Mouse (Mus musculus): Measurements from ENCODE around the gene Hpse2. TPM values are rescaled to one million over a fixed set of nuclear protein-coding genes. Genes with fewer than 3 reads are reported as not detected.

The Hpse2 gene
- polyA plus RNA-seq, 1 experiment from 2014 or later: 0.69 TPM

DNA sequence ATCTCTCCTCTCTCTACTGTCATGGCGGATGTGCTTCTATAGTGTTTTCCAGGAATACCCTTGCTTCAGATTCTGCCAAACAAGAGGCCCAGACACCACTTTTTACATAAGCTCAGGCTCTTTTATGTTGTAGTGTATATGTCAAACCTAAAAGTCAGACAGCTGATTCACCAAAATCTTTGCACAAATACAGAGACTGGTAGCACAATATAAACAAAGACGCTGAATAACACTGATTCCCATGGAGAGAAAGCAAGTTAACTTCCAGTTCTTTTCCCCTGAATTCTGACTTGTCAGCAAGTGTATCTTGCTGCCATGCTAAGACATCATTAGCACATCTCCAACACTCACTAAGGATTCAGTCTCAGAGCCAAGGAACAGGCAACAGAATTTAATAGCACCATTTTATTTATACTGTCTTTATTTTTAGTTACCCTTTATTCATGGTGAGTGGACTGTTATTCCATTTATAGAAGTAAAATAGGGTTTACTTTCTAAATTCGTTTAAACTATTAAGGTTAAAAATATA, 212.7 kb downstream of the Hpse2 start:
- 88% methylated on average over 3 of the region's 3 CpGs for WGBS
- Histone ChIP-seq H3K4me3 (ENCODE audit: low read length) (no peak overlapping the region), H3K4me1 (ENCODE audit: insufficient read depth, low read length) (peaks cover 7% of the 10 kb centered on the region; the same call in 1 of the 2 replicates), H3K9ac (replicated peaks; ENCODE audit: low read length) (no peak overlapping the region), H3K27ac (ENCODE audit: low read length) (peak overlapping the region; percentile 53; the same call in 1 of the 2 replicates), H3K4me2 (replicated peaks; ENCODE audit: low read depth, low read length) (no peak overlapping the region), H3K9me3 (ENCODE audit: low read length) (no peaks in the 10 kb centered on the region), H3K27me3 (ENCODE audit: insufficient read depth, low read length) (no peaks in the 10 kb centered on the region), H3K36me3 (ENCODE audit: insufficient read depth, low read length) (no peaks in the 10 kb centered on the region)
- no peak for ATAC-seq (ENCODE audit: low FRiP score, low TSS enrichment)

GRCm38 (mm10) chr19:43174812-43175211, 213.3 kb downstream of the Hpse2 start:
- WGBS: 69% methylated on average over 2 of the region's 2 CpGs
- no peak for ATAC-seq (ENCODE audit: low FRiP score, low TSS enrichment)

GRCm38 (mm10) chr19:43156085-43156484, 232.1 kb downstream of the Hpse2 start:
- H3K4me1 ChIP-seq (ENCODE audit: insufficient read depth, low read length): no peaks in the 10 kb centered on the region
- no peaks in the 10 kb centered on the region for H3K9me3 ChIP-seq (ENCODE audit: low read length)
- H3K4me2 ChIP-seq (replicated peaks; ENCODE audit: low read depth, low read length): no peak overlapping the region
- no peaks in the 10 kb centered on the region for H3K36me3 ChIP-seq (ENCODE audit: insufficient read depth, low read length)
- no peak overlapping the region for H3K9ac ChIP-seq (replicated peaks; ENCODE audit: low read length)
- 41% methylated on average over 8 of the region's 8 CpGs for WGBS
- no peak overlapping the region for H3K27ac ChIP-seq (ENCODE audit: low read length)
- no peak overlapping the region for H3K4me3 ChIP-seq (ENCODE audit: low read length)
- ATAC-seq (ENCODE audit: low FRiP score, low TSS enrichment): no peak
- no peaks in the 10 kb centered on the region for H3K27me3 ChIP-seq (ENCODE audit: insufficient read depth, low read length)

More at GRCm38 (mm10) chr19:43174812-43175211, 213.3 kb downstream of the Hpse2 start:
- H3K36me3 ChIP-seq (ENCODE audit: insufficient read depth, low read length): no peaks in the 10 kb centered on the region
- H3K4me2 ChIP-seq (replicated peaks; ENCODE audit: low read depth, low read length): no peak overlapping the region
- no peak overlapping the region for H3K4me3 ChIP-seq (ENCODE audit: low read length)
- H3K9me3 ChIP-seq (ENCODE audit: low read length): no peaks in the 10 kb centered on the region
- no peak overlapping the region for H3K9ac ChIP-seq (replicated peaks; ENCODE audit: low read length)
- H3K4me1 ChIP-seq (ENCODE audit: insufficient read depth, low read length): peaks cover 6% of the 10 kb centered on the region; the same call in 1 of the 2 replicates
- H3K27me3 ChIP-seq (ENCODE audit: insufficient read depth, low read length): no peaks in the 10 kb centered on the region
- peak overlapping the region; percentile 53; the same call in 1 of the 2 replicates for H3K27ac ChIP-seq (ENCODE audit: low read length)

DNA sequence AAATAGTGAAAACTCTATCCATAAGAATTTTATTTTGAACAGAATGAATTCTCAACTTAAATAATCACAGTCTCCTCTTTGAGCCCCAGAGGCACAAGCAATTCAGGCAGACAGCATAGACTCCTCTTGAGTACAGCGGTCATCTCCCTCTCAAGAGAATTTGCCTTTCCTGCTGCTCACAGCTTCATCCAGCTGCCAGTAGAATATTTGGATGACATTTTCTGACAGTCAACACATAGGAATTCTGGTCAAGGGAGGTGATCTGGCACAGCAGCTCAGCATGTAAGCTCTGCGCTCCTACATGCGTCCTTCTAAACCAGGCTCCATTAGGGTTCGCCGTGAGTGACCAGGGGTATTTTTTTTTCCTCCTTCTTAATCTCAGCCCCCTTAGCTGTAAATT, 232.6 kb downstream of the Hpse2 start:
- Histone ChIP-seq H3K27me3 (ENCODE audit: insufficient read depth, low read length) (no peaks in the 10 kb centered on the region), H3K9ac (replicated peaks; ENCODE audit: low read length) (no peak overlapping the region), H3K4me1 (ENCODE audit: insufficient read depth, low read length) (no peaks in the 10 kb centered on the region), H3K9me3 (ENCODE audit: low read length) (no peaks in the 10 kb centered on the region), H3K36me3 (ENCODE audit: insufficient read depth, low read length) (no peaks in the 10 kb centered on the region), H3K27ac (ENCODE audit: low read length) (no peak overlapping the region), H3K4me2 (replicated peaks; ENCODE audit: low read depth, low read length) (no peak overlapping the region), H3K4me3 (ENCODE audit: low read length) (no peak overlapping the region)
- 83% methylated on average over 5 of the region's 5 CpGs for WGBS
- ATAC-seq (ENCODE audit: low FRiP score, low TSS enrichment): no peak

- no peak overlapping the region for H3K9ac ChIP-seq (replicated peaks; ENCODE audit: low read length)
- H3K4me3 ChIP-seq (ENCODE audit: low read length): no peak overlapping the region
- no peaks in the 10 kb centered on the region for H3K27me3 ChIP-seq (ENCODE audit: insufficient read depth, low read length)
- ATAC-seq (ENCODE audit: low FRiP score, low TSS enrichment): no peak
- H3K9me3 ChIP-seq (ENCODE audit: low read length): no peaks in the 10 kb centered on the region
- H3K4me2 ChIP-seq (replicated peaks; ENCODE audit: low read depth, low read length): no peak overlapping the region
- H3K36me3 ChIP-seq (ENCODE audit: insufficient read depth, low read length): no peaks in the 10 kb centered on the region
- 91% methylated on average over 6 of the region's 6 CpGs for WGBS
- H3K4me1 ChIP-seq (ENCODE audit: insufficient read depth, low read length): no peaks in the 10 kb centered on the region
- no peak overlapping the region for H3K27ac ChIP-seq (ENCODE audit: low read length)
Observed at GRCm38 (mm10) chr19:43147901-43148300, 240.3 kb downstream of the Hpse2 start.

GRCm38 (mm10) chr19:43146820-43147219, 241.3 kb downstream of the Hpse2 start:
- H3K4me2 ChIP-seq (replicated peaks; ENCODE audit: low read depth, low read length): no peak overlapping the region
- no peak overlapping the region for H3K9ac ChIP-seq (replicated peaks; ENCODE audit: low read length)
- WGBS: 37% methylated on average over 7 of the region's 7 CpGs
- H3K9me3 ChIP-seq (ENCODE audit: low read length): no peaks in the 10 kb centered on the region
- ATAC-seq (ENCODE audit: low FRiP score, low TSS enrichment): no peak
- no peak overlapping the region for H3K27ac ChIP-seq (ENCODE audit: low read length)
- no peaks in the 10 kb centered on the region for H3K36me3 ChIP-seq (ENCODE audit: insufficient read depth, low read length)
- no peaks in the 10 kb centered on the region for H3K27me3 ChIP-seq (ENCODE audit: insufficient read depth, low read length)
- no peak overlapping the region for H3K4me3 ChIP-seq (ENCODE audit: low read length)
- H3K4me1 ChIP-seq (ENCODE audit: insufficient read depth, low read length): no peaks in the 10 kb centered on the region

DNA sequence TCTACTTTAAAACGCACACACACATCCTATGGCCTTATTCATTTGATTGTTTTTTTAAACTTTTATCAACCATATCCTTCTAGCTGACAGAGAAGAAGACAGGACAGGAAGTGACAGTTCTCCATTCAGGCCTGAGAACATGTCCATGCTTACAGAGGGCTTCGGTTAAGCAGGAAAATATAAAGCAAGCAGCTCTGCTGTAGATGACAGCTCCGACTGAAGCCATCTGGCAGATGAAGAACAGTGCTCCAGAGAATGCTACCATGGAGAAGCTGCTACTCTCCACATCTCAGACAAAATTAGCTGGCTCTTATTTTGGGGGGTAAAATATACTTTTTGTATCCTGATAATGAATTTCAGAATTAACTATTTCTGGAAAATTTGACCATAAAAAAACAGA, 246.5 kb downstream of the Hpse2 start:
- no peaks in the 10 kb centered on the region for H3K9me3 ChIP-seq (ENCODE audit: low read length)
- WGBS: 47% methylated on average over 3 of the region's 3 CpGs
- H3K4me3 ChIP-seq (ENCODE audit: low read length): no peak overlapping the region
- no peak overlapping the region for H3K9ac ChIP-seq (replicated peaks; ENCODE audit: low read length)
- no peaks in the 10 kb centered on the region for H3K36me3 ChIP-seq (ENCODE audit: insufficient read depth, low read length)
- H3K4me2 ChIP-seq (replicated peaks; ENCODE audit: low read depth, low read length): no peak overlapping the region
- ATAC-seq (ENCODE audit: low FRiP score, low TSS enrichment): no peak; the same call in 1 of the 2 replicates
- H3K4me1 ChIP-seq (ENCODE audit: insufficient read depth, low read length): no peaks in the 10 kb centered on the region
- H3K27me3 ChIP-seq (ENCODE audit: insufficient read depth, low read length): no peaks in the 10 kb centered on the region
- H3K27ac ChIP-seq (ENCODE audit: low read length): no peak overlapping the region

GRCm38 (mm10) chr19:43109796-43110195, 278.4 kb downstream of the Hpse2 start:
- H3K9ac ChIP-seq (replicated peaks; ENCODE audit: low read length): no peak overlapping the region
- no peaks in the 10 kb centered on the region for H3K36me3 ChIP-seq (ENCODE audit: insufficient read depth, low read length)
- H3K27me3 ChIP-seq (ENCODE audit: insufficient read depth, low read length): no peaks in the 10 kb centered on the region
- no peak for ATAC-seq (ENCODE audit: low FRiP score, low TSS enrichment)
- H3K4me1 ChIP-seq (ENCODE audit: insufficient read depth, low read length): no peaks in the 10 kb centered on the region
- H3K9me3 ChIP-seq (ENCODE audit: low read length): peaks cover 4% of the 10 kb centered on the region; the same call in 1 of the 2 replicates
- H3K4me3 ChIP-seq (ENCODE audit: low read length): no peak overlapping the region
- H3K27ac ChIP-seq (ENCODE audit: low read length): no peak overlapping the region
- WGBS: 73% methylated on average over 4 of the region's 4 CpGs
- no peak overlapping the region for H3K4me2 ChIP-seq (replicated peaks; ENCODE audit: low read depth, low read length)

GRCm38 (mm10) chr19:43096915-43097314, 291.2 kb downstream of the Hpse2 start:
- no peaks in the 10 kb centered on the region for H3K4me1 ChIP-seq (ENCODE audit: insufficient read depth, low read length)
- 86% methylated on average over 2 of the region's 2 CpGs for WGBS
- no peak for ATAC-seq (ENCODE audit: low FRiP score, low TSS enrichment)

GRCm38 (mm10) chr19:43087216-43087615, 300.9 kb downstream of the Hpse2 start:
- Histone ChIP-seq H3K36me3 (ENCODE audit: insufficient read depth, low read length) (no peaks in the 10 kb centered on the region), H3K4me3 (ENCODE audit: low read length) (no peak overlapping the region), H3K27ac (ENCODE audit: low read length) (no peak overlapping the region), H3K27me3 (ENCODE audit: insufficient read depth, low read length) (no peaks in the 10 kb centered on the region), H3K9ac (replicated peaks; ENCODE audit: low read length) (no peak overlapping the region), H3K4me2 (replicated peaks; ENCODE audit: low read depth, low read length) (no peak overlapping the region), H3K4me1 (ENCODE audit: insufficient read depth, low read length) (no peaks in the 10 kb centered on the region), H3K9me3 (ENCODE audit: low read length) (no peaks in the 10 kb centered on the region)
- no peak for ATAC-seq (ENCODE audit: low FRiP score, low TSS enrichment)
- 93% methylated on average over 3 of the region's 3 CpGs for WGBS

More at GRCm38 (mm10) chr19:43096915-43097314, 291.2 kb downstream of the Hpse2 start:
- Histone ChIP-seq H3K4me2 (replicated peaks; ENCODE audit: low read depth, low read length) (no peak overlapping the region), H3K27me3 (ENCODE audit: insufficient read depth, low read length) (no peaks in the 10 kb centered on the region), H3K27ac (ENCODE audit: low read length) (no peak overlapping the region), H3K4me3 (ENCODE audit: low read length) (no peak overlapping the region), H3K9ac (replicated peaks; ENCODE audit: low read length) (no peak overlapping the region), H3K9me3 (ENCODE audit: low read length) (no peaks in the 10 kb centered on the region), H3K36me3 (ENCODE audit: insufficient read depth, low read length) (no peaks in the 10 kb centered on the region)

All from kidney, embryonic 16.5 days (tissue).